Mouse (Mus musculus) heart, embryonic 12.5 days (tissue): ENCODE results near the gene Tead1. TPM values are rescaled to one million over a fixed set of nuclear protein-coding genes. Genes with fewer than 3 reads are reported as not detected.

Source experiments
- ATAC-seq: fragments of 200-750 bp; cut with Nextera tagmentation; 2 replicates; pipeline ENCODE4 v1.8.0; 2017; ENCODE audit warnings: moderate TSS enrichment, moderate library complexity; ENCODE audit not compliant: insufficient number of reproducible peaks, low FRiP score
- H3K27ac ChIP-seq: fragments of 300-500 bp; sonication (generic); 2 replicates; pipeline ENCODE4 v1.5.1; 2016; ENCODE audit warnings: mild to moderate bottlenecking, moderate library complexity; ENCODE audit not compliant: poor library complexity, severe bottlenecking
- H3K27me3 ChIP-seq: fragments of 300-500 bp; sonication (generic); replicated peaks from 2 replicates; pipeline ENCODE4 v1.6.1; 2016; ENCODE audit warnings: mild to moderate bottlenecking, moderate library complexity
- H3K36me3 ChIP-seq: fragments of 300-500 bp; sonication (generic); 2 replicates; pipeline ENCODE4 v1.6.1; 2016; ENCODE audit warnings: mild to moderate bottlenecking, moderate library complexity
- H3K4me1 ChIP-seq: fragments of 300-500 bp; sonication (generic); replicated peaks from 2 replicates; pipeline ENCODE4 v1.6.1; 2016; ENCODE audit warnings: mild to moderate bottlenecking
- H3K4me2 ChIP-seq: fragments of 300-500 bp; sonication (generic); 2 replicates; pipeline ENCODE4 v1.6.1; 2016; ENCODE audit warnings: mild to moderate bottlenecking, moderate library complexity
- H3K4me3 ChIP-seq: fragments of 300-500 bp; sonication (generic); 2 replicates; pipeline ENCODE4 v1.5.1; 2016; ENCODE audit warnings: mild to moderate bottlenecking
- H3K9ac ChIP-seq: fragments of 300-500 bp; sonication (generic); 2 replicates; pipeline ENCODE4 v1.6.1; 2016; ENCODE audit warnings: mild to moderate bottlenecking, moderate library complexity
- H3K9me3 ChIP-seq: fragments of 300-500 bp; sonication (generic); replicated peaks from 2 replicates; pipeline ENCODE4 v1.6.1; 2016; ENCODE audit warnings: mild to moderate bottlenecking, moderate library complexity
- WGBS: fragments of 180-500 bp; shearing (Covaris S2); methylation state at CpG from one replicate; pipeline ENCODE4 v1.1.7; 2016; 5-methylcytosine and 5-hydroxymethylcytosine counted together
- polyA plus RNA-seq: library from polyadenylated mRNA; unstranded; fragments of >200 nt; fragmentation: Nextera tagmentation; extraction: Ambion mirVana; gene quantifications from 2 replicates; pipeline ENCODE4 v1.2.1, GENCODE M21; 2016

Tead1 gene
- polyA plus RNA-seq, 1 experiment from 2014 or later = 33.9 TPM

DNA sequence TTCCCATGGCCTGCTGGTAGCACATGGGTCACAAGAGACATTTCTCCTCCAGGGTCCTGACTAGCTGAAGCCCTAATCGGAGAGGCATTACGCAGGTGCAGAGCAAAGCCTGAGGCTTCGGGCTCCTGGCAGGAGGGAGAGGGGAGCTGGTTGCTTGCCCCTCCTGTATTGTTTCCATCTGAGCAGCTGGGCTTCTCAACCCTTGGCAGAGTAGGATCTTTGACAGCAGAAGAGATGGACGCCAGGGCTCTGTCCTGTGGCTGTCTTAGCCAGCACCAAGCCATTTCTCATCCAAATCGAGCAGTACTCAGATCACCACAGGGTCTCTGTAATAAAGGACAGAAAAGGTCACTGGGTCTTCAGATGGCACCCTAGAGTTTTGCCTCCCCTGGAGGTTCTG, 97.6 kb downstream of the Tead1 start:
- ATAC-seq = no peak
- Histone ChIP-seq H3K36me3 (no peaks in the 10 kb centered on the region), H3K9me3 (no peaks in the 10 kb centered on the region), H3K27ac (no peak overlapping the region), H3K9ac (0 out of 2 replicates have a peak overlapping the region, but pooled peaks have one; percentile 43), H3K4me3 (no peak overlapping the region), H3K4me1 (peaks cover 87% of the 10 kb centered on the region), H3K27me3 (no peaks in the 10 kb centered on the region), H3K4me2 (no peak overlapping the region)
- 72% methylated on average over 5 of the region's 5 CpGs for WGBS

DNA sequence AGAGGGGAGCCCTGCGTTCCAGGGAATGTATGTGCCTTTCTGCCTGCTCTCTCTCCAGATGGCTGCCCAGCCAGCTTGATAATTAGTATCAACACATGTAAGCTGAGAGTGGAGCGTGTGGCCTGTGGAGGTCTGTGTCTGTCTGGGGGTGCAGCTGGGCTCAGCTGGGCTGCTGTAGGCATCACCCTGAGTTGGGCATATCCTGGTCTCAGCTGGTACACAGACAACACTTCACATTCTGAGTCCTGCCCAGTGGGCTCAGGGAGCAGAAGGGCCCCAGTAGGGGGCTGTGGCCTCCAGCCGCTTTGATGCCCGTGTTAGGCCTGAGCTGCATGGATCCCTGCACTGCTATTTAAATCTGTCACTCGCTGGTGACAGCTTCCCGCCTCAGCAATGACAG, 100.5 kb downstream of the Tead1 start:
- Histone ChIP-seq H3K36me3 (no peaks in the 10 kb centered on the region), H3K4me3 (no peak overlapping the region), H3K4me2 (peak overlapping the region; percentile 39), H3K27ac (peak overlapping the region; percentile 94), H3K9ac (peak overlapping the region; percentile 11), H3K4me1 (peaks cover 66% of the 10 kb centered on the region), H3K27me3 (no peaks in the 10 kb centered on the region), H3K9me3 (0 out of 2 replicates have a peak, but pooled peaks cover 4% of the 10 kb centered on the region)
- 21% methylated on average over 6 of the region's 6 CpGs for WGBS
- ATAC-seq = 0 out of 2 replicates have a peak, but pooled peaks have one; percentile 36

GRCm38 (mm10) chr7:112780910-112781309, 101.8 kb downstream of the Tead1 start:
- no peaks in the 10 kb centered on the region for H3K27me3 ChIP-seq
- H3K36me3 ChIP-seq = no peaks in the 10 kb centered on the region
- ATAC-seq = no peak
- H3K4me1 ChIP-seq = peaks cover 62% of the 10 kb centered on the region
- H3K9me3 ChIP-seq = 0 out of 2 replicates have a peak, but pooled peaks cover 4% of the 10 kb centered on the region
- WGBS = 21% methylated on average over 6 of the region's 6 CpGs
- no peak overlapping the region for H3K9ac ChIP-seq
- no peak overlapping the region for H3K4me2 ChIP-seq
- H3K4me3 ChIP-seq = no peak overlapping the region
- peak overlapping the region; percentile 94 for H3K27ac ChIP-seq

GRCm38 (mm10) chr7:112781987-112782386, 102.9 kb downstream of the Tead1 start:
- no peak for ATAC-seq
- no peaks in the 10 kb centered on the region for H3K36me3 ChIP-seq
- H3K9me3 ChIP-seq = 0 out of 2 replicates have a peak, but pooled peaks cover 4% of the 10 kb centered on the region
- peaks cover 62% of the 10 kb centered on the region for H3K4me1 ChIP-seq
- WGBS = 82% methylated on average over 8 of the region's 8 CpGs
- H3K4me2 ChIP-seq = no peak overlapping the region
- no peak overlapping the region for H3K4me3 ChIP-seq
- no peak overlapping the region for H3K27ac ChIP-seq
- no peak overlapping the region for H3K9ac ChIP-seq
- H3K27me3 ChIP-seq = no peaks in the 10 kb centered on the region

DNA sequence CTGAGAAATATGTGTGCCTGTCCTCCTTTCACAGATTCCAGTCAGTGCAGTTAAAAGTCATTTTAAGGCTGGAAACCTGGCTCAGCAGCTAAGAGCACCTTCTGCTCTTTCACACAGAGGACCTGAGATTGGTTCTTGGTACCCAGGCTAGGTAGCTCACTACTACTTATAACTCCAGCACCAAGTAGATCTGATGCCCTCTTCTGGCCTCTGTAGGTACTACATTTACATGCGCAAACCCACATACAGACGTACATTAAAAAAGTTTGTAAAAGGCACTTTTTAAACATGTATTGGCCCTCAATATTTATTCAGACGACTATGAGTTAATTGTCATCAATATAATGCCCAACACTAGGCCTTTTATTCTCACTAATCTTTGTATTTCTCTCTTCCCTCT, 105.2 kb downstream of the Tead1 start:
- H3K27ac ChIP-seq = no peak overlapping the region
- no peak overlapping the region for H3K4me3 ChIP-seq
- no peaks in the 10 kb centered on the region for H3K36me3 ChIP-seq
- H3K9me3 ChIP-seq = 0 out of 2 replicates have a peak, but pooled peaks cover 4% of the 10 kb centered on the region
- no peaks in the 10 kb centered on the region for H3K27me3 ChIP-seq
- no peak overlapping the region for H3K9ac ChIP-seq
- H3K4me1 ChIP-seq = peaks cover 67% of the 10 kb centered on the region
- no peak overlapping the region for H3K4me2 ChIP-seq
- WGBS = 88% methylated on average over 3 of the region's 3 CpGs
- ATAC-seq = no peak

GRCm38 (mm10) chr7:112785271-112785670, 106.2 kb downstream of the Tead1 start:
- no peaks in the 10 kb centered on the region for H3K36me3 ChIP-seq

GRCm38 (mm10) chr7:112786556-112787225, 107.6 kb downstream of the Tead1 start:
- Histone ChIP-seq H3K4me1 (peaks cover 61% of the 10 kb centered on the region), H3K36me3 (no peaks in the 10 kb centered on the region), H3K27ac (no peak overlapping the region; the same call in 1 of the 2 replicates), H3K27me3 (no peaks in the 10 kb centered on the region), H3K4me3 (no peak overlapping the region), H3K9me3 (0 out of 2 replicates have a peak, but pooled peaks cover 4% of the 10 kb centered on the region), H3K9ac (no peak overlapping the region), H3K4me2 (no peak overlapping the region)
- 65% methylated on average over 7 of the region's 7 CpGs for WGBS
- no peak for ATAC-seq

More at GRCm38 (mm10) chr7:112785271-112785670, 106.2 kb downstream of the Tead1 start:
- Histone ChIP-seq H3K4me1 (peaks cover 66% of the 10 kb centered on the region), H3K27me3 (no peaks in the 10 kb centered on the region), H3K9me3 (0 out of 2 replicates have a peak, but pooled peaks cover 4% of the 10 kb centered on the region), H3K4me3 (no peak overlapping the region), H3K9ac (no peak overlapping the region), H3K4me2 (no peak overlapping the region), H3K27ac (no peak overlapping the region)
- 81% methylated on average over 7 of the region's 7 CpGs for WGBS
- ATAC-seq = no peak

DNA sequence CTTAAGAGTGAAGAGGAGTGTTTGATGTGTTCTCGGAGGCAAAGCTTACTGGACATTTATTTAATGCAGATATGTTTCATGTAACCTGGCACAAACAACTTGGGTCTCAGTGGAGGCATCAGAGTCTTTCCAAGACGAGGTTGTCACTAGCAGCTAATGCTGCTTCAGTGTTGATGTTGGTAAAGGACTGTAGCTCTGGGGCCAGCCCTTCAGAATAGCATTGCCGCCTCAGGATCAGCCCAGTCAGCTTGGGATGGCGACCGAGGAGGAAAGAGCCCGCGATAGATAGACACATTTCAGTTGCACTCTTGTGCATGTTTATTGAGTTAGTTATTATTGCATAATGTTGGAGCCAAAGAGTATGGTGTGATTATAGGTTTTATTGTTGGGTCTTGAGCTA, 108.2 kb downstream of the Tead1 start:
- no peak overlapping the region for H3K4me2 ChIP-seq
- WGBS = 73% methylated on average over 7 of the region's 7 CpGs

GRCm38 (mm10) chr7:112788321-112788751, 109.2 kb downstream of the Tead1 start:
- 31% methylated on average over 7 of the region's 7 CpGs for WGBS
- H3K27ac ChIP-seq = peak overlapping the region; percentile 36
- ATAC-seq = no peak; the same call in 1 of the 2 replicates
- H3K4me1 ChIP-seq = peaks cover 65% of the 10 kb centered on the region
- H3K4me3 ChIP-seq = no peak overlapping the region
- no peak overlapping the region for H3K4me2 ChIP-seq
- H3K36me3 ChIP-seq = no peaks in the 10 kb centered on the region
- no peaks in the 10 kb centered on the region for H3K27me3 ChIP-seq
- 0 out of 2 replicates have a peak, but pooled peaks cover 4% of the 10 kb centered on the region for H3K9me3 ChIP-seq
- H3K9ac ChIP-seq = no peak overlapping the region

More for the DNA sequence above, 108.2 kb downstream of the Tead1 start:
- peak overlapping the region; percentile 23; the same call in 1 of the 2 replicates for H3K27ac ChIP-seq
- no peaks in the 10 kb centered on the region for H3K27me3 ChIP-seq
- no peak for ATAC-seq
- no peaks in the 10 kb centered on the region for H3K36me3 ChIP-seq
- no peak overlapping the region for H3K9ac ChIP-seq
- peaks cover 59% of the 10 kb centered on the region for H3K4me1 ChIP-seq
- no peak overlapping the region for H3K4me3 ChIP-seq
- H3K9me3 ChIP-seq = 0 out of 2 replicates have a peak, but pooled peaks cover 4% of the 10 kb centered on the region

GRCm38 (mm10) chr7:112789693-112790092, 110.6 kb downstream of the Tead1 start:
- H3K9ac ChIP-seq = no peak overlapping the region
- no peak overlapping the region for H3K4me3 ChIP-seq
- H3K4me2 ChIP-seq = no peak overlapping the region
- no peak for ATAC-seq
- 83% methylated on average over 4 of the region's 4 CpGs for WGBS
- peaks cover 79% of the 10 kb centered on the region for H3K4me1 ChIP-seq
- H3K27ac ChIP-seq = no peak overlapping the region
- H3K9me3 ChIP-seq = no peaks in the 10 kb centered on the region
- H3K27me3 ChIP-seq = no peaks in the 10 kb centered on the region
- H3K36me3 ChIP-seq = no peaks in the 10 kb centered on the region

DNA sequence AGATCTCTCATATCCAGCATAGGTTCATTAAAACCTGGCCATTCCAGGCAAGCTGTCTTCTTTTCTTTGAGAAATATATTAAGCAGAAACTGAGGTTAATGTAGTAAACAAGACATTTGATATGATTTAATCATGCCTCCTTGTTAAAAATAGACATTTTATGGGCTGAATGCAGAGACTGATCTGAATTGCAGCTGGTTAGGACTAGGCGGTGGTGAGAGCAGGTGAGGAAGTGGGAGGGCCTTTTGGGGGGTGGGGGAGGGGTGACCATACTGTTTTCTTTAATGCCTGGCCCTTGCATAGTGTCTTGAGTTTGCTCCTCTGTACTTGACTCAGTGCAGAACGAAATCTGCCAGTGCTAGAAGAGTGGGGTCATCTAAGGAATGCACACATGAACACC, 111.2 kb downstream of the Tead1 start:
- Histone ChIP-seq H3K4me3 (no peak overlapping the region), H3K9me3 (no peaks in the 10 kb centered on the region), H3K9ac (no peak overlapping the region), H3K4me1 (peaks cover 83% of the 10 kb centered on the region), H3K36me3 (no peaks in the 10 kb centered on the region), H3K27me3 (no peaks in the 10 kb centered on the region), H3K4me2 (no peak overlapping the region), H3K27ac (no peak overlapping the region)
- WGBS = 43% methylated on average over 2 of the region's 2 CpGs
- no peak for ATAC-seq
